Mouse (Mus musculus): ENCODE measurements around the gene Ndrg4. TPM values are rescaled to one million over a fixed set of nuclear protein-coding genes. Genes with fewer than 3 reads are reported as not detected.

The Ndrg4 gene
- polyA plus RNA-seq, 2 experiments from 2014 or later: 0.83 to 1.6 TPM

DNA sequence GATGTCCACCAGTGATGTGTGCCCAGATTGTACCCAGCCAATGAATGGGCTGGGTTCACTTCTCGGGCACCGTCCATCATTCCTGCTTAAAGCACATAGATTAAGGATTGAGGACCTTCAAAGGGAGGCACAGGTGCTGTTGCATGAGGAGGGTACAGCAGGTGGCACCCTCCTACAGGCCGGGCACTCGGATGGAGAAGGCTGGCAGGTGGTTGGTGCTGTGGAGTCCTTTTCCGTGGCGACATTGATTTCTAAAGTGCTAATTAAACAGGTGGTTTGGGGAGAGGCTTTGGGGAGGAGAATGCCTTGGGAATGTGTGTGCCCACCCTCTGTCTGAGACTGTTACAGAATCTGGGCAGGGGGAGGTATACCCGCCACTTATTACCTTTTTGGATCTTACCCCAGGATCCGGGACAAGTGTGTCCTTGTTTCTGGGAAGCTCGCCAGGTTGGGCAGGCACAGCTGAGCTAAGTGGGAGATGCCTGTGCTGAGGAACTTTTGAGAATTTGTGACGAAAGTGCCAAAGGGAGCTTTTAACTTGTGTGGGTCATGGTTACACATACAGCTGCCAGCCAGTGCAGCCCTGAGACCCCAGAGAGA lies 11.4 kb downstream of the Ndrg4 start:
- no peak for ATAC-seq

DNA sequence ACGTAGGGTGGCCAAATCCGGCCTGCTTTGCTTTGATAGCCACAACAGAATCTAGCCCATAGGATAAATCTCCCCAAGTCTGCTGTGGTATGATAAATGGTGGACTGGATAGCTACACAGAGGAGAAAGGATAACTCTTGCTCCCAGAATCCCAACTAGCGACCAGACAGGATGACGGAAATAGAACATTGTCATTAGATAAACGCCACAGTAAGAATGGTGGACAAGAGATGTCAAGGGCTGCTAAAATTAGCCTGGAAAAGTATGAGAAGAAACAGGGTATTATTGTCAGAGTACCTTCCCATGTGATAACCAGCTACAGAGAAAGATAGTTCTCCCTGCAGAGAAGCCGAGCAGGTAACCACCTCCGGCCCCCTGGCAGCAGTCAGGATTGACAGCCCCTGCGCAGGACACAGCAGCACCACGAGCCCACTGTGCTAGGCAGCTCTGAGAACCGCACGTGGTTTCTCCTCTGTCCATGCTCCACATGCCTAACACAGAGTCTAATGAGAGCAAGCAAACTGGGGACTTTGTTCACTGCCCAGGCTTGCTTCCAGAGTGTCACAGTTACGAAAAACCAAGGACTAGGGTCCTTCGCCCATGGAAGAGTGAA lies 14.3 kb downstream of the Ndrg4 start:
- ATAC-seq: no peak

DNA sequence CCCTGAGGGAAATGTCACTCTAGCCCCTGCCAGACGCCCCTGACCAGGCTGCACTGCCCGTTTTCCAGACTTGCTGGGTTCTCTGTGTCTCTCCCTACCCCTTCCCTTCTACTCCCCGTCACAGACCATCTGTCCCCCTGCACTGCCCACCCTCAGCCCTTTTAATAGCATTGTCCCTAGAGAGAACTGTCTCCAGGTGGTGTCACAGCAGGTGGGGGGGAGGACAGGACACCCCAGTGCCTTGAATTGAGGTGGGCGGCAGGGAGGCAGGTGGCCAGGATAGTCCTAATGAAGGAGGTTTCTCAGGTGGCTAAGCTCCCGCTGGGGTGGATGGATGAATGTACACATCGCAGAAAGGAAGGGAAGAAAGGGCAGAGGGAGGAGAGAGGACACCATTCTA lies 17.9 kb downstream of the Ndrg4 start:
- ATAC-seq: no peak

DNA sequence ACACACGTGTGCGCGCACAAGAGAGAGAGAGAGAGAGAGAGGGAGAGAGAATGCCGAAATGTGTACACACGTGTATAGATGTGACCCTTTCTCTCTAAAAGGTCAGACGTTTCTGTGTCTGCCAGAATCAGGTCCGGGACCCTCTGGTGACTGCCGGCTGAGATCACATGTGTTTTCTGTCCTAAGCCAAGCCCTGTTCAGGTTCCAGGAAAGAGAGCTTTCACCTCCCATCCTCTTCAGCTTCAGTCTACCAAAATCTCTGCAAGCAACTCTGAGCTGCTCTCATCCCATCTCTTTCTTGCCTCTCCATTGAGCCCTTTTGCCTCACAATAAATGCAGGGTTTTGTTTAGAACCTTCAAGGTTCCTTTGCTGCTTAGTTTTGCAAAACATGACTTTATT lies 19.9 kb downstream of the Ndrg4 start:
- ATAC-seq: no peak

DNA sequence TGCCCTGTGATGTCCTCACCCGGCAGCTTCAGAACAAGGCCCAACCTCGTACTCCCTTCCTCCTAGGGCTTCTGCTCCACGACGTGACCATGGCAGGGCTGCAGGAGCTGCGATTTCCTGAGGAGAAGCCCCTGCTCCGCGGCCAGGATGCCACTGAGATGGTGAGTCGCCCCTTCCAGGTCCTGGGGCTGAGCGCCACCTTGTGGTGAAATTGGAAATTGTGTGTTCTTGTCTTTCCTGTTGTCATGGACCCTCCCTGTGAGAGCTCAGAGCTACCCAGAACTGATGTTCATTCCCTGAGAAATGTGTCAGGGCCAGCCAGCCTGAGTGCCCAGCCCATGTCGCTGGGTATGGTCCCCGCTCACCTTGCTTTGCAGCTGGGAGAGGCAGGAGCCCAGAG lies 20.3 kb downstream of the Ndrg4 start:
- ATAC-seq: peak; percentile 74

DNA sequence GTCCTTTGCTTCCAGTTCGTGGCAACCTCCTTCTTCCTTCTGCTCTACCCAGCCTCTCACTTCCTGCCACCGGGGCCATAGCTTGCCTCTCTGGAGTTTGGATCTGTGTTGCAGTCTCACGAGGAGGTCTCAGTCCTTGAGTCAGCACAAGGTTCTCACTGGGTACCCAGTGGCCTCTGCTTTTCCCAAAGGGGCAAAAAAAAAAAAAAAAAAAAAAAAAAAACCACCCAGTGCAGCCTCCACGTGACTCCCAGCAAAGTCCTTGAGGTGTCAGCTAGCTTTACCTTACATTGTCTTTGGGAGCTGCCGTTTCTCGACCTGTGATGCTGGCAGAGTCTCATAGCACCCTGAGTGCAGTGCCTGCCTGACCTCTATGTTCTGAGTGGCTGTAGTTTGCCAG lies 21.4 kb downstream of the Ndrg4 start:
- no peak for ATAC-seq

DNA sequence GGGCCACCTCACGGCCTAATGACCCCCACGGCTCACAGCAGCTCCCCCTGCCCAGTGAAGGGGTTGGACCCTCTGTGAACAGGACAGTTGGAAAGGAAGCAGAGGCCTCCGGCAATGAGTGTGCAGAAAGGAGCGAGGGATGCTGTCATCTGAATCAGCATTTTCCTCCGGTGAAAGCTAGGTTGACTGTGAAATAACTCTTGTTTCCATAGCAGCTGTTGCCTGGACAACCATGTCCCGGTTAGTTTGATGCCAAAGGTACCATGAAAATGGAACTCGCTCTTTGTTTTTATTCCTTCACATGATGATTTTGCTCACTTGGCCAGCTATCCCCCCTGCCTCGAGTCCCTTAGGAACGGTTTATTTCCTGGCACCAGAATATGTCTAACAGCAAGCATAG lies 23.5 kb downstream of the Ndrg4 start:
- ATAC-seq: no peak

DNA sequence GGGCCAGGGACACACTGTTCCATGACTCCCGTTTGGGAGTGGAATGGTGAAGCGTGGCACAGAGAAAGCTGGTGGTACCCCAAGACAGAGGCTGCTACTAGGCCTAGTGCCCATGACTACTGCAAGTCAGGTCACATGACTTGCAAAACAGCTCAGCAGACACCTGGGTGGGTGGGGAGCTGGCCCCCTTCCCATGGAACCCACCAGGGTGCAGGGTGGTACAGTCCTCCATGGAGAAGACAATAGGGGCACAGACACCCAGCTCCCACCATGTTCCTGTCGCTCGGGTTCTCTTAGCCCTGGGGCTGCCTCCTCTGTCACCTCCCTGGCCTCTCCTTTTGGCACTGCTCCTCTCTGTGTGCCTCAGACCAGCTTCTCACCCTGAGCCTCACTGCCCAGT lies 25.0 kb downstream of the Ndrg4 start:
- no peak for ATAC-seq

DNA sequence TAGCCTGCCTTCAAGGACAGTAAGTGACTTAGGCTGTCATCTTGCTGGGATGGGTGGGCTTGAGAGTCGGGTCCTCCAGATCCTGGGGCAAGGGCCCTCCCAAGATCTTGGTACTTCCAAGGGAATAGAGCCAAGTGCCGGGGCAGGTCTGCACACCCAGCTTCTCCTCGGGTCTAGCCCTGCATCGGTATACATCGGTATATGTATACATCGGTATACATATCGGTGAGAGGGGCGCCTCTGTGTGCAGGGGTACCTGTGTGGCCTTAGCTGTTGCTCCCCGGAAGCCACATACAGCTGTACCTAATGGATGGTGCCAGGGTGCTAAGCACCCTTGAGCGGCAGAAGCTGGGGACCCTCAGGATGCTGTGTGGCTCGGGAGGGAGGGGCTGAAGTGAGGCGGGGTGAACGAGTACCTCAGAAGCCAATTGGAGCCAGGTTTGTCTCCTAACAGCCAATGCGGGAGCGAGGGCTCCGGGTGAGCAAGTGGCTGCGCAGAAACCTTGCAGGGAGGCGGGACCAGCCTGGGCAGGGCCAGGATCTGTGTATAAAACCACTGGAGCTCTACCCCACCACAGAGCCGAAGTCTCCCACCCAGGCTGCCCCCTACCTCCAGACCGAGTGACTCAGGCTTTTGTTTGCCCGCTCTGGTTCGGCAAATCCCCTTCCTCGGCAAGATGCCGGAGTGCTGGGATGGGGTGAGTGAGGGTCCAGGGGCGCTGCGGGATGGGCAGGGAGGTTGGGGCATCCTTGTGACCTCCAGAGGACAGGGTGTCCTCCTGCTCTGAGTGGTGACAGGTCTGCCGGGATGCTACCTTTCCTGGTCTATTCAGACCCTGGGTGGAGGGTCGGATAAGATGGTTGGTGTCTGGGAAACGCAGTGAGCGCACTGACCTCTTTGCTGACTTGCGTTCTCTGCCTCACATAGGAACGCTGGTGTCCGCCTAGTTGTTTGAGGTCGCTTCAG lies 26.0 kb downstream of the Ndrg4 start:
- peak; percentile 95 for ATAC-seq

DNA sequence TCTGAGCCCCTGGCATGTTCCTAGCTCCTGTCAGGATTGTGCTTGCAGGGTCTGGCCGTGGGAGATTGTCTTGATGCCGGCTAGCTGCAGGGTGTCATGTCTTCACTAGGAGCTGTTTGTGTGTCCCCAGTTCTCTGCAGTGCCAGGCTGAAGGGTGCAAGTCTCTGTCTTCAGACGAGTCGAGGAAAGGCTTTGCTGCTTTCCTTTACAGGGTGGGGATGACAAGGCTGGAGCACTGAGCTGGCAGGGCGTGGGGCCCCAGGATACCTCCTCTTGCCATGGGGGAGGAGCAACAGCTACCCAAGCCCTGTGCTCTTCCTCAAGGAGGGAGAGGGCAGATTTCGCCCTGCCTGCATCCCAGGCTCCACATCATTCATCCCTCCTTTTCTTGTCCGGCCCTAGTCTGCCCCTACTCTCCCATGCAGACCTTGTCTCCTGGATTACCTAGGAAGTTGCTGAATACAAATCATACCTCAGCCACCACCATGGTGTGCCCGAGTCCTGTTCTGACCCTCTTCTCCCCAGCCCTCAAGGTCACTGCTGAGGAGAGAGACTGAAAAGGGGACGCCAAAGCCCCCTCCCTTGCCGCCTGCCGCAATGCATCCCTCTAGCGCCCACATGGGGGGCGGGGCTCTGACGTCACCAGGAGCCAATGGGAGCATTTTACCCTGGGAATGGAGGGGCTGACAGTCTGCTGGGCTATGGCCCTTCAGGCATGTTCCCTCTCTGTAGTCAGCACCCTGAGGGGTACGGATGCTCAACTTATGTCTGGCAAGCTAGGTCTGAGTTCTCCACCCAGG lies 26.9 kb downstream of the Ndrg4 start:
- no peak for ATAC-seq

DNA sequence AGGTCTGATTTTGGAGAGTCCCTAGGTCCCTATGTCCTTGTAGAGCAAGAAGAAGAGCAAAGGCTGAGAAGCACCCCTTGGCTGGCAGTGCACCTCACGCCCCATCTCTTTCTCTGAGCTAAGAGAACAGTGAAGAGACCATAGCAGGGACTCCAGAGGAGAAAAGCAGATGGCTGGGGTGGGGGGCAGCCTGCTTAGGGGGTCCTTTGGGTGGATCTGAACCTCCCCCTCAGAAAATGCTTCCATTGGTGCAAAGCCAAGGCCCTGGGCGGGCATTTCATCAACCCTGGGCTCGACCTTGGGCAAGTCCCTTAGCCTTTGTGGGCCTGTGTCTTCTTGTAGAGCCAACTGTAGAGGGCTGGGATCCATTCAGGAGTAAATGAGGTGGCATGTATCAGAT lies 27.8 kb downstream of the Ndrg4 start:
- ATAC-seq: no peak

DNA sequence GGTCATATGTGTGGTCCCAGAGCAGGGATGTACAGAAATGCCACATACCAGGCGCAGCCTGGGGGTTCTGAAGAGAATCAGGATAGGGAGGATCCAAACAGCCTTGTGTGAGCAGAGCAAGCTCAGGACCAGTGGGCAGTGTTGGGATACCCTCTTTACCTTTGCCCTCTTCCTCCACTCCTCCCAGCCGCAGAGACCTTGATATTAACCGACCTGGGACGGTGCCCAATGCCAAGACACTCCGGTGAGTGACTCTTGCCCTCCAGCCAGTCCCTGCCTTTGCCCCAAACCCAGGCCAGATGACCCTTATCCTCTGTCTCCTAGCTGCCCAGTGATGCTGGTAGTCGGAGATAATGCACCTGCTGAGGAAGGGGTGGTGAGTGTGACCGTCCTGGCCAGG lies 32.8 kb downstream of the Ndrg4 start:
- ATAC-seq: no peak

DNA sequence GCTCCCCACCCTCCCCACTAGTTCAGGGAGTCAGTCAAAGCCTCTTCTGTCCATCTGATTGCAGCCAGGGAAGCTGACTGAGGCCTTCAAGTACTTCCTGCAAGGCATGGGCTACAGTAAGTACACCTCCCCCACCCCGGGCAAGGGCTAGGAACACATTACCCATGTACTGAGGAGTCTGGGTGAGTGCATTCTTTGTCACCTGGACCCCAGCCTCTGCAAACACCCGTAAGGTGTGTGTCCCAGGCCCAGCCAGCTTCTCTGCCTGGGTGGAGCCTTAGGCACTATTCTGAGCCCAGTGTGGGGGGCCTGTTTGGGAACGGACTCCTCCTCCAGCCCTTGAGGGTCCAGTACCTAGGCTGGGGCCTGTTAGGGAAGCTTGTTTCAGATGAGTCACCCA lies 34.2 kb downstream of the Ndrg4 start:
- ATAC-seq: no peak

DNA sequence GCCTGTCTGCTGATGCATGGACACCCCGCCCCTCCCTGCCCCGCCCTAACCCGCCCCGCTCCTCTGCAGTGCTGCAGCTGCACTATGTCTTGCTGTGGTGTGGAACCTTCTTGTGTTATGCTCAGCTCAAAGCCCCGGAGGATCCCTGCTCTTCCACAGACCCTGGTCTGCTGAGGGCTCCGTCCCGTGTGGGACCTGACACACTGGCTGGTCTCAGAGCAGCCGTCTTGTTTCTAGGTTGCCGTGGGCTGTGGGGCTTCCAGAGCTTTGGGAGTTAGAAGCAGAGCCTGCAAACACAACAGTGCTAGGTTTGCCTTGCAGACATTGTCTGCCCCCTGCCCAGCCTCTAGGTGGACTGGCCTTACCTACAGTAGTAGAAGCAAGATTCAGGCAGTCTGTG lies 35.6 kb downstream of the Ndrg4 start:
- no peak for ATAC-seq

DNA sequence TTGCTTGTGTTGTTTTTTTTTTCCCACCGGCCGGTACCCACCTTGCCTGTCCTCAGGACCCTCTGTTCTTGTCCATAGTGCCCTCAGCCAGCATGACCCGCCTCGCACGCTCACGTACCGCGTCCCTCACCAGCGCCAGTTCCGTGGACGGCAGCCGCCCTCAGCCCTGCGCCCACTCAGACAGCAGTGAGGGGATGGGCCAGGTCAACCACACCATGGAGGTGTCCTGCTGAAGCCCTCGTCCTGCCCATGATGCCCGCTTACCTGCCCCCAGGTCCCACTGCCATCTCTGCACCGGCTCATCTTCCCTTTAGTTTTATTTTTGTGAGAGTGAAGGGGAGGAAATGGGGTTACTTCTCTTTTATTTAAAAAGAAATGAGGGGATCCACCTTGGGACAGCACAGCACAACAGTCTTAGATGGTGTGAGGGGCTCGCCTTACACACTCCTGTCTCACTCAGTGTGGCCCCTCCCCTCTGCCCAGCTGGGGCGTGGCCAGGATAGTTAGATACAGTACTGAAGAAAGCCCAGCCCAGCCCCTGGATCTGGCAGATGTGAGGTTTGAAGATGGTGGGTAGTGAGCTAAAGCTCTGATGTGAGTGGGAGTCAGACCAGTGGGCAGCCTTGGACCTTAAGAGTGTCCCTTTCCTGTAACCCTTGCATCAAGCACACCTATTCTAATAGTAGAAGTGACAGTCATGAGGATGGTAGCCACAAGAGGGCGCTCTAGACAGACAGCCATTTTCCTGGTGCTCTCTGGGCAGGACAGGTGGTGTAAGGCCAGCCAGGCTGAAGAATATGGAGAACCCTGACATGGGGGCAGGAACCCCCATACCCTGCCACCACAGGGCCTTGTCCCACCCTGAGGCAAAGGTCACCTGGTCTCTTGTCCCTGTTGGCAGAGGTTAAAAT lies 36.6 kb downstream of the Ndrg4 start:
- peak; percentile 60 for ATAC-seq

DNA sequence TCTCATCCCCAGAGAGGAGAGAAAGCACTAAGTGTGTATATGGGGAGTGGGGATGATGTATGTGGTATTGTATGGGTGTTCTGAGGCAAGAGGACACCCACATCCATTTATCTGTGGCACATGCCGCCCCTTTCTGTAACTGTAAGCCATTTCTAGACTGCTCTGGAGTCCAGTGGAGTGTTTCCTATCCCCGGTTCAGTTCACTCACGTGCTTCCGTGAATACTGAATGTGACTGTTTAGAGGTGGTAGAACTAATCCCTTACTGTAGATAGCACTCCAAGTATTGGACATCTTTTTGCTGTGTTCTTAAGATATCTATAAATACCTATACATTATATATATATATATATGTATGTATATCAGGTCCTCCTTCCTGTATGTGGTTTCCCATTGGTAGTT lies 37.6 kb downstream of the Ndrg4 start:
- ATAC-seq: no peak

DNA sequence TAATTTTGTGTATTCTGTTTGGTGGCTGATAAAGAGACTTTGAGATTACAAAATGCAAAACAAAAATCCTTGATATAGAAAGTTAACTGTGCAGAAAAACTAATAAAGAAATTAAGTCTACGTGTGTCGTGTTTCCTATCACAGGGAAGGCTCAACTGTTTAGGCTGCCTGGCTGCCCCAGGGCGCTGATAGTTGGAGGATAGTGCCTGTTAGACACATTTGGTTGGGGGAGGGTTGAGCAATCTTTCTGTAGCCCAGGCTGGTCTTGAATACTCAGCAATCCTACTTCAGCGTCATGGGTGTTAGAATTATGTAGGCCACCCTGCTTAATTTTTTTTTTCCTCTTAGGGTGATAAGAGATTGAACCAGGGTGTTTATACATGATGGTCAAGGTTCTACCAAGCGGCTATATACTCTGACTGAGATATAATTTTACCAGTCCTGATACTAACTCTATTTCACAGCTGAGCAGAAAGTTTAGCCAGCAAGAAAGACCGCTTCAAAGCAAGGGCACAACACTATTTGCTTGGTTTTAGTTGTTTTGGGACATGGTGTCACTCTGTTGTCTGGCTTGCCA lies 38.1 kb downstream of the Ndrg4 start:
- ATAC-seq: no peak

DNA sequence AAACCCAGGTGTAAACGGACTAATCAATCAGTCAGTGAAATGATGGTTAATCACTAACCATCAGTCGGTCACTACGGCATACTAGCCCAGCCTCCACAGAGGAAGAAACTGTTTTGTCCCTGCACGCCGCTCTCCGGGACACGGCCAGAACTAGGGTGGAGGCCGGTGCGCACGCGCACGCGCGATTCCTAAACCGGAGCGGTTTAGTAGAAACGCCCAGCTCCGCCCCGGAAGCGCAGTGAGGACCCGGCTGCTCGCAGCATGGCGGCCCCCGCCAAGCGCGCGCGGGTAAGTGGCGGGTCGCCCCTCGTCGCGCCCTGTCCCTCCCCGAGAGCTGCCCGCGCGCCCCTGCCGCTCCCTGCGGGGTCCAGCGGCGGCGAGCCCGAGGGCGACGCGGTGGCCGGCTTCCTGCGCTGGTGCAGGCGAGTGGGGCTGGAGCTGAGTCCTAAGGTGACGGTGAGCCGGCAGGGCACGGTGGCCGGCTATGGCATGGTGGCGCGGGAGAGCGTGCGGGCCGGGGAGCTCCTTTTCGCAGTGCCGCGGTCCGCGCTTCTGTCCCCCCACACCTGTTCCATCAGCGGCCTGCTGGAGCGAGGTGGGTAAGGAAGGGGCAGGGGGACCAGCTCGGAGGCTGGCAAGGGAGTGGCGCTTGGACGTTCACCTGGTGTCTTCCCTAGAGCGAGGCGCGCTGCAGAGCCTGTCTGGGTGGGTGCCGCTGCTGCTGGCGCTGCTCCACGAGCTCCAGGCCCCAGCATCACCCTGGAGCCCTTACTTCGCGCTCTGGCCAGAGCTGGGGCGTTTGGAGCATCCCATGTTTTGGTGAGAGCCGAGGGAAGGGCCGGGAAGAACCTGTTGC lies 39.1 kb downstream of the Ndrg4 start, which contains the start of gene Setd6:
Gene Setd6, plus strand, starts transcription at position 206 of the 856 bp plus-strand sequence.
- peak; percentile 87 for ATAC-seq

DNA sequence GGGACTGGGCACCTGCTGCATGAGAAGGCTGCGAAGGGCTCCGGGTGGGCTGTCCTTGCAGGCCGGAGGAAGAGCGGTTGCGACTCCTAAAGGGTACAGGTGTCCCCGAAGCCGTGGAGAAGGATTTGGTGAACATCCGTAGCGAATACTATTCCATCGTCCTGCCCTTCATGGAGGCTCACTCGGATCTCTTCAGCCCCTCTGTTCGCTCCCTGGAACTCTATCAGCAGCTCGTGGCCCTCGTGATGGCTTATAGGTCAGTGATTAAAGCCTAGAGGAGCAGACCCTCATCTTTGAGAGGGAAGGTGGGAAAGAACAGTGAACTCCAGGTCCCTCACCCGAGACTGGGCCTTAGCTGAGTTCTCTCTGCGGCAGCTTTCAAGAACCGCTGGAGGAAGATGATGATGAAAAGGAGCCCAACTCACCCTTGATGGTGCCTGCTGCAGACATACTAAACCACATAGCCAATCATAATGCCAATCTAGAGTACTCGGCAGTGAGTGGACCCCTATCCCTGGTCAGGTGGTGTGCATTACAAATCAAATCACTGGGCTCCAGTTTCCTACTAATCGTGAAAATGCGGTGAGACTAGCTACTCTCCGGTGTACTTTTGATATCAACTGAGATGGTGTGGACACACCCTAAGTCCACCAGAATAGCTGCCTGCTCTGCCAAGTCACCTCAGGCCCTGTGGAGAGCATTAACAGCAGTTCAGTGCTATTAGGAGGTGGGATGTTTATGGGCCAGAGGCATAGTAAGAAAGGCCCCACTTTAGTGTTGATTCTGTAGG lies 40.0 kb downstream of the Ndrg4 start:
- ATAC-seq: no peak

DNA sequence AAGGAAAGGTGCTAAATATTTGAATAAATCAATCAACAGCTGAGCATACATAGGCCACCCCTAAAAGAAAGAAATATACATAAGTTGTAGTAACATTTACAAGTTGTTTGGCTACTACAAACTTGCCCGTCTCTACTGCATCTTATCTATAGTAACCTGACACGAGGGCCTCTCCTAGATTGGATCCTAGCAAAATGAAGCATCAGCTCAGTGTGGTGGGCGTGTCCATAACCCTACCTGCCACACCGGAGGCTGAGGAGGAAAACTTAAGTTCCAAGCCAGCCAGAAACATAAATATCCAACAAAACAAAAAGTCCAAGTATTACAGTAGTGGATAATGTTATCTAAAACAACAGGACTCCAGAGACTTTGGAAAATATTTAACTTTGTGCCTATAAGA lies 50.8 kb downstream of the Ndrg4 start:
- ATAC-seq: no peak

Data from CD4-positive, CD25-positive, alpha-beta regulatory T cell, adult 4 months (primary cell).